In genomic region chr2:11139518-11140152, GRCm38 (mm10) we compare ENCODE assay signal across 23 mouse cellular contexts. TPM values are rescaled to one million over a fixed set of nuclear protein-coding genes. Genes with fewer than 3 reads are reported as not detected.
DNase-seq lines count a peak whose midpoint lies in the region; ATAC-seq lines count a peak whose summit lies in the region.
"Had no signal": no experiment of that assay in that cellular context is flagged by ENCODE, and none has a peak within 500 bp of the region (broad histone marks: within the 10 kb centered on the region; RNA-seq: fewer than 3 reads in every experiment).

No protein-coding gene starts in this region.

- H3K4me1 ChIP-seq in heart, embryonic 11.5 days (ENCODE audit: control insufficient read depth, insufficient read depth, low read length) = no peaks in the 10 kb centered on the region
- H3K4me1 ChIP-seq: embryonic facial prominence, embryonic 15.5 days; intestine, embryonic 15.5 days; limb, embryonic 13.5 days; liver, embryonic 12.5 days; midbrain, embryonic 12.5 days had no signal

- H3K27ac ChIP-seq in heart, embryonic 11.5 days (ENCODE audit: low read depth, low read length) = no peak overlapping the region
- H3K27ac ChIP-seq: embryonic facial prominence, embryonic 15.5 days; gastrocnemius, adult 2 months; intestine, embryonic 15.5 days; limb, embryonic 13.5 days; liver, embryonic 12.5 days; midbrain, embryonic 12.5 days had no signal

- DNase-seq in heart, adult 11 months = peak; percentile 27
- peak; percentile 2 to 3 for DNase-seq in B cell, adult 2 months
- peak; percentile 70 for DNase-seq in Muller cell, postnatal 12 days (ENCODE audit: inconsistent ontology term)
- peak; percentile 60 for DNase-seq in retina, embryonic 14.5 days (ENCODE audit: low spot score)
- no peak for DNase-seq in kidney, postnatal 36 days
- no peak for DNase-seq in kidney, postnatal 4 days
- DNase-seq in lung, postnatal 4 days = no peak
- DNase-seq: adrenal gland, postnatal 25 days; cerebellum, adult 11 months; cerebellum, adult 9-11 months; gastrocnemius, adult 2 months; heart, postnatal 4 days; kidney, adult 8-10 months; kidney, postnatal 14 days; lung, adult 2 months; lung, postnatal 14 days; thymus, postnatal 14 days had no signal

- H3K9me3 ChIP-seq in heart, embryonic 11.5 days (replicated peaks; ENCODE audit: control insufficient read depth, low read length) = 0 out of 2 replicates have a peak, but pooled peaks cover 4% of the 10 kb centered on the region
- H3K9me3 ChIP-seq: embryonic facial prominence, embryonic 15.5 days; intestine, embryonic 15.5 days; liver, embryonic 12.5 days; midbrain, embryonic 12.5 days had no signal

- H3K36me3 ChIP-seq in heart, embryonic 11.5 days (ENCODE audit: control insufficient read depth, insufficient read depth, low read length) = no peaks in the 10 kb centered on the region
- H3K36me3 ChIP-seq: embryonic facial prominence, embryonic 15.5 days; intestine, embryonic 15.5 days; limb, embryonic 13.5 days; liver, embryonic 12.5 days; midbrain, embryonic 12.5 days had no signal

- no peak overlapping the region for H3K4me2 ChIP-seq in heart, embryonic 11.5 days
- H3K4me2 ChIP-seq: embryonic facial prominence, embryonic 15.5 days; intestine, embryonic 15.5 days; limb, embryonic 13.5 days; liver, embryonic 12.5 days; midbrain, embryonic 12.5 days had no signal

- H3K4me3 ChIP-seq in heart, embryonic 11.5 days (ENCODE audit: low read depth, low read length) = no peak overlapping the region
- H3K4me3 ChIP-seq: embryonic facial prominence, embryonic 15.5 days; gastrocnemius, adult 2 months; intestine, embryonic 15.5 days; limb, embryonic 13.5 days; liver, embryonic 12.5 days; midbrain, embryonic 12.5 days had no signal

- WGBS in heart, embryonic 11.5 days (ENCODE audit: insufficient replicate concordance) = 62% methylated on average over 1 of the region's 1 CpGs

- no peaks in the 10 kb centered on the region for H3K27me3 ChIP-seq in heart, embryonic 11.5 days (ENCODE audit: control insufficient read depth, insufficient read depth, low read length)
- H3K27me3 ChIP-seq: embryonic facial prominence, embryonic 15.5 days; intestine, embryonic 15.5 days; limb, embryonic 13.5 days; liver, embryonic 12.5 days; midbrain, embryonic 12.5 days had no signal

- no peak for ATAC-seq in heart, embryonic 11.5 days (replicated peaks; ENCODE audit: insufficient number of reproducible peaks, low FRiP score, low TSS enrichment)
- ATAC-seq: intestine, embryonic 15.5 days; liver, embryonic 12.5 days had no signal

- H3K9ac ChIP-seq in heart, embryonic 11.5 days (ENCODE audit: low read depth, low read length) = no peak overlapping the region
- H3K9ac ChIP-seq: embryonic facial prominence, embryonic 15.5 days; intestine, embryonic 15.5 days; limb, embryonic 13.5 days; liver, embryonic 12.5 days; midbrain, embryonic 12.5 days had no signal

RNA-seq across cellular contexts. Expression of gene Prkcq, which starts 32.3 kb away (rescaled TPM):
- polyA plus RNA-seq in heart, embryonic 11.5 days (2014; fragmentation: Nextera tagmentation; extraction: Ambion mirVana) = 1.7 and 2.3 TPM in 2 replicates

Comparison
In these comparisons a context has a peak if more than half of its experiments do, and no peak if none do; other contexts are left out.
1. DNase-seq: peak in heart, adult 11 months (single experiment), B cell, adult 2 months (2 of 2), Muller cell, postnatal 12 days (single experiment) and retina, embryonic 14.5 days (single experiment); none in kidney, postnatal 36 days (0 of 2), kidney, postnatal 4 days (0 of 2) and lung, postnatal 4 days (0 of 2).